Mouse (Mus musculus) left cerebral cortex, adult 9 months (tissue): ENCODE measurements around the gene Card9.

Source experiments
- DNase-seq, 2 experiments: peaks; one replicate each; pipeline ENCODE4 v3.0.0; 2022; ENCODE audit warnings: low spot score in 2 of 2

Gene Card9

GRCm38 (mm10) chr2:26305555-26305954 is 55.2 kb downstream of the Card9 start:
- no peak for DNase-seq

- no peak for DNase-seq
These were observed 56.0 kb downstream of the Card9 start for GRCm38 (mm10) chr2:26304711-26305110.
